Mouse (Mus musculus): Measurements from ENCODE around the gene Chit1.

GRCm38 (mm10) chr1:134117110-134117509, 6.1 kb downstream of the Chit1 start:
- TF ChIP-seq POLR2A (IDR thresholded peaks at IDR 0.05; ENCODE audit: borderline replicate concordance, extremely low read depth, insufficient read depth, insufficient read length, poor library complexity, severe bottlenecking) (no peak), CTCF (IDR thresholded peaks at IDR 0.05; ENCODE audit: borderline replicate concordance, extremely low read depth, insufficient read depth, insufficient read length) (no peak)
